Mouse (Mus musculus): ENCODE data around the gene Tex45.

Tex45 gene

DNA sequence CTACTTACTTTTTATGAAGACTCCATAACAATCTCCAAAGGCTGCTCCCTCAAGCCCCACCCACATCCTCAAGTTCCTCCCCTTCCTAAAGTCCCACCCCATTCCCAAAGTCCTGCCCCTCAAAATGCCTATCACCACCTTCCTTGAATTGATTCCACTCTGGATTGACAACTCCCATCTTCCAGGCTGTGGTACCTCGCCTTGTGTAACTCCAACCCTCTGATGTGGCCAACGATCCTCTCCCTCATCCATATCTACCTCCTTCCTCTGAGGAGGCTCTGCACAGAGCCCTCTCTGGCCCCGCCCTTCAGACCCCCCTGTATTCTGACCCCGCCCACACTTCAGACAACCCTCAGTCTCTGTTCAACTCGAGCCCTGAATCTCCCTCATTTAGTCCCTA is 14.5 kb downstream of the Tex45 start:
- DNase-seq (ENCODE audit: low spot score): no peak

DNA sequence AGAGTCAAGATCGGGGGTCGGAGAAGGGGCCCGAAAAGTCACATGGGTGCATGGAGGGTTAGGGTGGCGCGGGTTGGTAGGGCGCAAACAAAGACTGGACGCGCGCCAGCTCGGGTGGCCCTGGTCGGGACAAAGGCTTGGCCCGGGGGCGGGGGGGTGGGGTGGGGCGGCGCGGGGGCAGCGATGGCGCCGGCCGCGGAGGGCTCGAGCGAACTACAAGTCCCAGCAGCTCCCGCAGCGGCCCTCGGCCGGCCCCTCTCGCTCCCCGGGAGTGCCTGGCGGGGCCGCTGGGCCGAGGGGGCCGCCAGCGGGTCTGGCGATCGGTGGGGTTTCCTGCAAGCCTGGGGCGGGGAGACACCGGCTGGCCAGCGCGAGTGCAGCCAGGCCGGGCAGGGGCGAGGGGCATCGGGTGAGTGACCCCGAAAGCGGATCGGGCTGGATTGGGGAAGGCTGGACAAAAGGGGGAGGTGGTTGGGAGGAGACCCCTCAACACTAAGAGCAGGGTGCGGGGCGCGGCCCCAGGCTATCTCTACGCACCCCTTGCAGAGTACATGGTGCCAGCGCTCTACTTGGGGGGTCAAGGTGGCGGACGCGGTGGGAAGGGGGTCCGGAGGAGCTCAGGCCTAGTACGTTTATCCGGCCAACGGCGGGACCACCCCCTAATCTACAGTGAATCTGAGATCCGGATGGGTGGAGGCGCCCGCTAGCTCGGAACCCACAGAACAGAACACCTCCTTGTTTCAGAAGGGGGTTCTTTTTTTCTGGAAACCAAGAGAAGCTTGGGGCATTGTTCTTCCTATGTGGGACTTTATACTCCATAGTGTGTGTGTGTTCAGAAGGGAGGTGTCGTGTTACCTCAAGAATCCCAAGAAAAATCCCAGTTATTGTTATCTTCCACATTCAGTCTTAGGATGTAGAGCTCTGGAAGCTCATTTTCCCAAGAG is 22.5 kb downstream of the Tex45 start, which contains the start of gene Zfp358:
Gene Zfp358 (plus strand): TSS at position 238 of the 944 bp plus-strand sequence.
- peak; percentile 89 for DNase-seq (ENCODE audit: low spot score)

DNA sequence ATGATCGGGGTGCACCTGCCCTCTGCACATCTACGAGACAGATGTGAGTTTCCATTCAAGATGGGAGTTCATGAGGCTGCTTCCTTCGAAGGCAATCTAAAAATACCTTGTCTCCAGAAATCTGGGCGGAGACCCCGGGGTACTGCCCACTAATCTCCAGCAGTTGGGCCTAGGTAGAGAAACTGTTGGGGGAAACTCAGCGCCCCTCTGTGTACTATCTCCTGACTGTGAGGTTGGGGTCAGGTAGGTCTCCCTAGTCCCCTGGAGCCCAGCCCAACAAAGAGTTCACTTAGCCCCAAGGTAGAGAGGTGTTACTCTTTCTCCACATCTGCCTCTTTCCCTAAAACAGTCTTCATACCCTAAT is 23.2 kb downstream of the Tex45 start:
- DNase-seq (ENCODE audit: low spot score): no peak

DNA sequence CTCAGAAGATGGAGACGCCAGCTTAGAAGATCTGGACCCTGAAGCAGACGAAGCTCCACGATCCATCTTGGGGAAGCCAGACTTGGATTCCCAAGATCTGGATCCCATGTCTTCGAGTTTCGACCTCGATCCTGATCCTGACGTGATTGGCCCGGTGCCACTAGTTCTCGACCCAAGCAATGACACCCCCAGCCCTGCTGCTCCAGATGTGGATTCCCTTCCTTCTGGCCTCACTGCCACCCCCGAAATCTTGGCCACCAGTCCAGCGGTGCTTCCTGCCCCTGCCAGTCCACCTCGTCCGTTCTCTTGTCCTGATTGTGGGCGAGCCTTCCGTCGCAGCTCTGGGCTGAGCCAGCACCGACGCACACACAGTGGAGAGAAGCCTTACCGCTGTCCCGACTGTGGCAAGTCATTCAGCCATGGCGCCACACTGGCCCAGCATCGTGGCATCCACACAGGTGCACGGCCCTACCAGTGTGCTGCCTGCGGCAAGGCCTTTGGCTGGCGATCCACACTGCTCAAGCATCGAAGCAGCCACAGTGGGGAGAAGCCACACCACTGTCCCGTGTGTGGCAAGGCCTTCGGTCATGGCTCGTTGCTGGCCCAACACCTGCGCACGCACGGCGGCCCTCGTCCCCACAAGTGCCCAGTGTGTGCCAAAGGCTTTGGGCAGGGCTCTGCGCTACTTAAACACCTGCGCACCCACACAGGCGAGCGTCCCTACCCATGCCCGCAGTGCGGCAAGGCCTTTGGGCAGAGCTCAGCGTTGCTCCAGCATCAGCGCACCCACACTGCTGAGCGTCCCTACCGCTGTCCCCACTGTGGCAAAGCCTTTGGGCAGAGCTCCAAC is 25.1 kb downstream of the Tex45 start:
- DNase-seq (ENCODE audit: low spot score): no peak

DNA sequence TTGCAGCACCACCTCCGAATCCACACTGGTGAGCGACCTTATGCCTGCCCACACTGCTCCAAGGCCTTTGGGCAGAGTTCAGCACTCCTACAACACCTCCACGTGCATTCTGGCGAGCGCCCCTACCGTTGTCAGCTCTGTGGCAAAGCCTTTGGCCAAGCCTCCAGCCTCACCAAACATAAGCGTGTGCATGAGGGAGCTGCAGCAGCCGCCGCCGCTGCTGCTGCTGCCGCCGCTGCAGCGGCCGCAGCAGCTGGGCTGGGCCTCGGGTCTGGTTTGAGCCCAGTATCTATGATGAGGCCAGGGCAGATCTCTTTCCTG is 25.7 kb downstream of the Tex45 start:
- no peak for DNase-seq (ENCODE audit: low spot score)

DNA sequence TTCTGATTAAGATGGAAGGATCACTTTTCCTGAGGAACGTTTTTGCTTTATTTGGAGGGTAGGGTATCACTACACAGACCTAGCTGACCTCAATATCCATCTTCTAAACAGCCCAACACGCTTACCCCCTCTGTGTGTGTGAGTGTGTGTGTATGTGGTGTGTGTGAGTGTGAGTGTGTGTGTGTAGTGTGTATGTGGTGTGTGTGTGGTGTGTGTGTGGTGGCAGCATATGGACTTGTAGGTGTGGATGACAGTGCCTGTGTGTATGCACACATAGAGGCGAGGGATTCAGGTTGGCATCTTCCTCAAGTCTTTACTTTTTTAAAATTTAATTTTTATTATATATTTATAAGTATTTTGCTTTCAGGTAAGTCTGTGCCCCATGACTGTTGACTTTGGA is 27.9 kb downstream of the Tex45 start:
- DNase-seq (ENCODE audit: low spot score): no peak

DNA sequence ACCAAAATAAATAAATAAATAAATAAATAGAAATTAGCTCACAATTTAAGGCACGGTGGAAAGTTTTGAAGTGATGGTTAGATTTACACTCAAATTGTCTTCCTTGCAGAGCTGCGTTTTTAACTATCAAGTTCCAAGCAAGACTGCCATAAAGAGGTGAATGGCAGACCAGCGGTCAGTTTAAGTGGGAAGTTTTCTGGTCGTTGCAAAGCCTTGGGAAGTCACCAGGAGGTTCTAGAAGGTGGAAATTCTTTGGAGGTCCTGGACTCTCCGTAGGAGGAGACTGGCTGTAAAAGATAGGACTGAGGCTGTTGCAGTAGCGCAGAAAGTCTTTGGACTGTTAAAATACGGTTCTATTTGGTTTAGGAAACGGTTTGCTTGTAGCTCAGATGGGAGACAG is 29.1 kb downstream of the Tex45 start:
- DNase-seq (ENCODE audit: low spot score): peak; percentile 65

DNA sequence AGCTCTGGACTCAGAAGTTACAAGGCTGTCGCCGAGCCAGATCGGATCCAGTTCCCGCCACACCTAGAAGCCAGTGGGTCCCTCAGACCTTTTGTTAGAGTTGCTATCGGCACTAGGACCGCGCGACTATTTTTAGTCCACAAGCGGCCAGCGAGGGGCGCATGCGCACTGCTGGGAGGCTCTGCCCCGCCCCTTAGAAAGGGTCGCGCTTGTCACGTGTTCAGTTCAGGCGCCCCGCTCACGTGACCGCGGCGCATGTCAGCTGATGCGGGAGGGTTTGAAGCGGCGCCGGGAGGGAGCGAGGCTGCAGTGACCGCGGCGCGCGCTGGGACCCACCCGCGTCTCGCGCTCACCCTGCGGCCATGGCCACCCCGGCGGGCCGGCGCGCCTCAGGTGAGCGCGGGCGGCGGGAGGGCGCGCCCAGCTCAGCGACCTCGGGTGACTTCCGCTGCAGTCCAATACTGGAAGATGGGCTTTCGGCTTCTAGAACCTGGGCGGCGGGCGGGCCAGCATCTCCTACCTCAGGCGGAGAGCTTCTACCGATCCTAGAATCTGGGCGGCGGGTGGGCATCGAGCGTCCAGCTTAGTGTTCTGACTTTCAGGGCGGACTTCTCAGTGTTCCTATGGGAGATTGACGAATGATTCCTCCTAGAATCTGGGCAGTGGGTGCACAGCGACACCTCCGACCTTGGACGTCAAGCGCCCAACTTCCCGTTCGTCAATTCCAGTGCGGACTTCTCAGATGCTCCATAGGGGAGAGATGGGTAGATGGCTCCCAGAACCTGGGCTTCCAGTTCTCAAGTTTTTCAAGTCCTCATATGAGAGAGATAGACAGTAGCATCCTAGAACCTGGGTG is 29.8 kb downstream of the Tex45 start, which contains the start of gene Mcoln1:
Gene Mcoln1 (plus strand): TSS at position 223 of the 856 bp plus-strand sequence.
- peak; percentile 100 for DNase-seq (ENCODE audit: low spot score)

DNA sequence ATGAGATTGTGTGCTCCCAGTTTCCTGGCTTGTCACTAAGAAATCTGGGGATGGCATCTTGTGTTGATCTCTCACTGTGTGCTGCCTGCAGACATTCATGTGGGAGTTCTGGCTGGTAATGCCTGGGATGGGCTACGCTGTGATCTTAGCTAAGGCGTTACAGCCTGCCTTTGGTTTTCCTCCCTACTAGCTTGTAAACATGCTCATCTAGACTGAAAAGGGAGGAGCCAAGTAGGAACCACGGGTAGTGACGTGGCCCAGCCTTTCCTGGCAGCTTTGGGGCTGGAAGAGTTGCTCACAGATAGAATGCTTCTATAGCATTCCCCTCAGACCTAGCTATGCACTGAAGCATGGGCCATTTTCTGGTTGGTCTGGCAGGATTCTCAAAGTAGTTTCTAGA is 31.6 kb downstream of the Tex45 start:
- no peak for DNase-seq (ENCODE audit: low spot score)

DNA sequence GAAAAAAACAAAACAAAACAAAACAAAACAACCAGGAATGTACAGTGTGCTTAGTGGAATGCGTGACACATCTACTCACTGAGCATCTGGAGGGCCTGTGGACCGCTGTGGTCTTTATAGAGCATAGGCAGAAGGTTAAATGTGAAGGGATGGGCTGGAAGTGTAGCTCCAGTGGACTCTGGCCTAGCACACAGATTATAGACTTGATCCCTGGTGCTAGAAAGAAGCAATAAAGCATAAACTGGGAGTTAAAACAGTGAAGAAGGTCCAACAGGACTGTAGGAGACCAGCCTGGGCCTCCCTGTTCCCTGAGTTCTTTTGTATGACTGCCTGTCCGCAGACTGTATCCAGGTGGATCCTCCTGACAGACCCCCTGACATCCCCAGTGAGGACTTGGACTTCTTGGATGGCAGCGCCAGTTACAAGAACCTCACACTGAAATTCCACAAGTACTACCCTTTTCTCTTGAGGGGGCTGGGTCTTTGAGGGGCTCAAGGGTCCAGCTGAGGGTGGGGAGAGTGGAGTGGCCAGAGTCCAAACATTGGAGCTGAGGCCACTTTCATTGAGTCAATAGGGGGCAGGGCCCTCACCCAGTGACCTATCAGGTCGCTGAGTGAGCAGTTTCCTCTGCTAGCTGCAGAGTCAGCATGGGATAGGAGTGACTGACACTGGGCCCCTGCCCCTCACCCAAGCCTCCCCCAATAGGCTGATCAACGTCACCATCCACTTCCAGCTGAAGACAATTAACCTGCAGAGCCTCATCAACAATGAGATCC is 37.5 kb downstream of the Tex45 start:
- DNase-seq (ENCODE audit: low spot score): no peak

DNA sequence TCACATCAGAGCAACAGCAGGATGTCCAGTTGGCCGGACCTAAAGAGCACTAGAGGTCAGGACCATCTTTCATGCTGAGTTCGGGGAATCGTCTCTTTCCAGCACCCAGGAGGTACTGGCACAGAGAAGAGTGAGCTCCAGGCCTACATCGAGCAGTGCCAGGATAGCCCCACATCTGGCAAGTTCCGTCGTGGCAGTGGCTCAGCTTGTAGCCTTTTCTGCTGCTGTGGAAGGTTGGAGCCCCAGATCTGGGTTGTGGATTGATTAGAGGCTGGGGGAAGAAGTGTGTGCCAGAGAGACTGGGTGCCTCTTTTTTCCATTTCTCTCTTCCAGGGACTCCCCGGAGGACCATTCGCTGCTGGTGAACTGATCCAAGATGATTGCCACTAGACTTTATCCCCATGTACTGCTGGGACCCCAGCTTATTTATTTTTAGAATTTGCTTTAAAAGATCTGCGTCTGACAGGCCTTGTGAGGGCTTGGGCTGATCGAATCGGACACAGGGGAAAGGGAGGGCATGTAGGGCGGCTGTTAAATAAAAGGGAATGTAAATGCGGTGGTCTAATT is 44.1 kb downstream of the Tex45 start:
- DNase-seq (ENCODE audit: low spot score): no peak

DNA sequence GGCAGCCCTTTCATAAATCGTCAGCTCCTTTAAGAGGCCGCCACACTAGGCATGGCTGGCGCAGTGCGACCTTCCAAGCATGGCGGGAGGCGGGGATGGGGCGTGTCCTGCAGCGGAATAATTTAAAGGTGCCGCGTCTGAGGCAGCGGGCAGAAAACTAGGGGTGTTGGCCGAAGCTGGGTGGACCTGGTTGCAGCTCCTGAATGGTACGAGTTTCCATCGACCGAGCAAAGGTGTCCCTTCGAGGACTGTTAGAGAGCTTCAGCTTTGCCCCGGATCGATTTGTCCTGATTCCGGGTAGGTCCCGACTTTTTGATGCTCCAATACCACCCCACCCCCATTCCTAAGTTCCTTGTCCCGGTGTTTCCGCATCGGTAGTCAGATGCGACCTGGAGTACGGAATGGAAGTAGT is 44.6 kb downstream of the Tex45 start, which contains the start of gene Pnpla6:
Gene Pnpla6 (plus strand): TSS at position 125 of the 412 bp plus-strand sequence.
- peak; percentile 84 for DNase-seq (ENCODE audit: low spot score)

DNA sequence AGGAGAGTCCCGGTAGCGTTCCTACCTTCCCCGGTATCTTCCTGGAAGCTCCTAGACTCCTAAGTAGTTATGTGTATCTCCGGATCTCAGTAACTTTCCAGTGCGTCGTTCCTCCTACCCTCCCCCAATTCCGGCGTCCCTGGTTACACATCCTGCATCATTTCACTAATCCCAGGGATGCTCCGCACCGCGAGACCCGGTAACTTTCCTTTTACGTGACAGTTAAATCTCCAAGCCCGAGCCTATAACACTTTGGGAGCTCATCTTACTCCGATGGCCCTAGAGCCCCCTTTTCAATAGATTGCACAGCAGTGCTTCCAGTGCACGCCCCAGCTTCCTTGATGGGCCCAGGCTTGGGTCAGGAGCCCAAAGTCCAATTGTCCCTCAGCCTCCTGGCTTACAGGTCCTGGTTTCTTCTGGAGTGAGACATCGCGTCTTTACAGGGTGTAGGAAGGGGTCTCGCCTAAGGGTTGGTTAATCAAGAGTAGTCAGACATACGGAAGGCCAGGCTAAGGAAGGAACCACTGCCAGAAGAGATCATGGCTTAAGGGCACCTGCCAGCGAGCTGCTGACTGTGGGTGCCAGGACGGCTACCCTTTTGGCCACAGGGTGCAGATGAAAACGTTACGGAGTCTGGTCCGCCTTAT is 45.2 kb downstream of the Tex45 start:
- DNase-seq (ENCODE audit: low spot score): peak; percentile 69

DNA sequence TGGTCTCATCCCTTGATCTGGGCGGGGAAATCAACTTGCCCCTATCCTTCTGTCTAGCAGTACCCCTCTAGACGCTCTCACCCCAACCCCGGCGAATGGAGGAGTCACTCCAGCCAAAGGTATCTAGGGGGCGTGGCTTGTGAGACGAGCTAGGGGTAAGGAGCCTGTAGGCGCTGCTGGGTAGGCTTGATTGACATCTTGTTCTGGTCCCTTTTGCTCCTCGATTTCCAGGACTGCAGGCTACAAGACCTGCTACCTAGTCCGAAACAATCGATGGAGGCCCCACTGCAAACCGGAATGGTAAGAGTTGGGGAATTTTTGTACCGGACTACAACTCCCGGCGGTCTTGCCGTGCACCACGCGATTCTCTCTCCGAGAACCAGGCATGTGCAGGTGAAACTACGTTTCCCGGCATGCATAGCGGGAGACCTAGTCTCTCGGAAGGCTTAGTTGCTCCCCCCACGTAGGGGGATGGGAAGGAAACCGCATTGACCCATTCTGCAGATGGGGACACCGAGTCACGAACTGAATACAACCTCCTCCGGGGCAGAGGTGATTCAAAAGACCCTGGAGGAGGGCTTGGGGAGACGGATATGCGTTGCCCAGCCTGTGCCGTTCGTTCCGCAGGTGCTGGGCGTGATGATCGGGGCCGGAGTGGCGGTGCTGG is 45.9 kb downstream of the Tex45 start:
- DNase-seq (ENCODE audit: low spot score): no peak

DNA sequence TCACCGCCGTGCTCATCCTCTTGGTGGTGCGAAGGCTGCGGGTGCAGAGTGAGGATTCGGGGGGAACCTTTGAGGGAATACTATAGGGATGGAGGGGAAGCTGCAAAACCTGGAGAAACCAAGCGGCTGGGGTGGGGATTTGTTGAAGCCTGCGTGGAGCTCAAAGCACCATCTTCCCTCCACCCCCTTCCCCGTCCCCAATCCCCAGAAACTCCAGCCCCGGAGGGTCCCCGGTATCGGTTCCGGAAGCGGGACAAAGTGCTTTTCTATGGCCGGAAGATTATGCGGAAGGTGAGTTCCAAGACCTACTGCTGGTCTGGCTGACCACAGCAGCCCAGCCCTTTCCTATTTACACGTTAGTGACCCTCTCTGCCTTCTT is 46.4 kb downstream of the Tex45 start:
- DNase-seq (ENCODE audit: low spot score): no peak

DNA sequence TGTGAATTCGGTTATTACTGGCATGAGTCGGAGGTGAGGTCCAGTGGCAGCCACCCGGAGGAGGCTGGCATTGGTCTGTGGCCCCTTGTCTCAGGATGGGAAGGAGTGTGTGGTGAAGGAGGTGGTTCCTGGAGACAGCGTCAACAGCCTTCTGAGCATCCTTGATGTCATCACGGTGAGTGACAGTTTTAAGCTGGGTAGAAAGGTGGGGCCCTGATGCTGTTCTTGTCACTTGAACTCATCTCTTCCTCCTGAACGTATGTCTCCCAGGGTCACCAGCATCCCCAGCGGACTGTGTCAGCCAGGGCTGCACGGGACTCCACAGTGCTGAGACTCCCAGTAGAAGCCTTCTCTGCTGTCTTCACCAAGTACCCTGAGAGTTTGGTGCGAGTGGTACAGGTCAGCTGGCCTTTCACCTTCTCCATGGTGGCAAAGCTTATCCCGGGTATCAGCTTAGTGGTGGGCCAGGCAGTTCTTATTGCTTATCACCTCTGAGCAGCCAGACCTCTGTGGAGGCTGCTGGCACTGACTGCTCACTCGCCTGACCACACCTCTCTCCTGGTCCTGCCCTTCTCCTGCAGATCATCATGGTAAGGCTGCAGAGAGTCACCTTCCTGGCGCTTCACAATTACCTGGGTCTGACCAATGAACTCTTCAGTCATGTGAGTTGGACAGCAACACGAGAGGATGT is 51.5 kb downstream of the Tex45 start:
- no peak for DNase-seq (ENCODE audit: low spot score)

DNA sequence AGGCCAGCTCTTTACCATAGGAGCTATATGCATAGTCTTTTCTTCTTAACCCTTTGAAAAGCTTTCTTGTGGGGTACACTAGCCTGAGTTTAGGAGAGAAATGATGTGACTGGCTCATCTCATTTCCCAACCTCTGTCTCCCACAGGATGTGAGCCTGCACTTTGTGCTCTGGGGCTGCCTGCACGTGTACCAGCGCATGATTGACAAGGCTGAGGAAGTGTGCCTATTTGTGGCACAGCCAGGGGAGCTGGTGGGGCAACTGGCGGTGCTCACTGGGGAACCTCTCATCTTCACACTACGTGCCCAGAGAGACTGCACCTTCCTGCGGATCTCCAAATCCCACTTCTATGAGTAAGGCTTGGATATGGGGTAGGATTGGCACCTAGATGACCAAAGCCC is 60.2 kb downstream of the Tex45 start:
- DNase-seq (ENCODE audit: low spot score): no peak

DNA sequence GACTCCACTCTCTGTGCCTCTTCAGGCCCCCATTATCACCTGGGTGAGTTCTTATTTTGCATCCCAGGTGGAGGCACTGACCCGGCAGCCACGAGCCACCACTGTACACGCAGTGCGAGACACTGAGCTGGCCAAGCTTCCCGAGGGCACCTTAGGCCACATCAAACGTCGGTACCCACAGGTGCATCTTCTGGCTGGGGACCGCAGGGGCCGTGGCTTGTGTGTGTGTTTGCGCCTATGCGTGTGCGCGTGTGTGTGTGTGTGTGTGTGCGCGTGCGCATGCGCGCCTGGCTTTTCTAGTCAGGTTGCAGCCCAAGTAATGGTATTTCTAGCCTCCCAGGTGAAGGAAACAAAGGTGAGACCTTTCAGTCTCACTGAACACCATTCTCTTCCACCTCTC is 61.3 kb downstream of the Tex45 start:
- DNase-seq (ENCODE audit: low spot score): no peak
